Mouse (Mus musculus) splenic B cell, adult 2 months (primary cell): Measurements from ENCODE around the gene Rheb.
"Not testable (repeated sequence)": the region's sequence is repeated elsewhere in the genome, so short reads cannot be mapped to it uniquely, and the experiment has no call there.

Experiments used
- DNase-seq: peaks from one replicate; pipeline ENCODE4 v3.0.0-alpha.2; 2011; ENCODE audit warnings: low read depth, low spot score
- H3K27me3 ChIP-seq: 2 replicates; pipeline ENCODE4 v1.6.1; 2012; ENCODE audit warnings: mild to moderate bottlenecking, low read length, moderate library complexity, mixed read lengths; ENCODE audit not compliant: control insufficient read depth, poor library complexity, insufficient read depth, severe bottlenecking
- H3K36me3 ChIP-seq: 2 replicates; pipeline ENCODE4 v1.6.1; 2012; ENCODE audit warnings: mild to moderate bottlenecking, low read length, moderate library complexity, mixed read lengths; ENCODE audit not compliant: control insufficient read depth, poor library complexity, insufficient read depth, severe bottlenecking

Gene Rheb

DNA sequence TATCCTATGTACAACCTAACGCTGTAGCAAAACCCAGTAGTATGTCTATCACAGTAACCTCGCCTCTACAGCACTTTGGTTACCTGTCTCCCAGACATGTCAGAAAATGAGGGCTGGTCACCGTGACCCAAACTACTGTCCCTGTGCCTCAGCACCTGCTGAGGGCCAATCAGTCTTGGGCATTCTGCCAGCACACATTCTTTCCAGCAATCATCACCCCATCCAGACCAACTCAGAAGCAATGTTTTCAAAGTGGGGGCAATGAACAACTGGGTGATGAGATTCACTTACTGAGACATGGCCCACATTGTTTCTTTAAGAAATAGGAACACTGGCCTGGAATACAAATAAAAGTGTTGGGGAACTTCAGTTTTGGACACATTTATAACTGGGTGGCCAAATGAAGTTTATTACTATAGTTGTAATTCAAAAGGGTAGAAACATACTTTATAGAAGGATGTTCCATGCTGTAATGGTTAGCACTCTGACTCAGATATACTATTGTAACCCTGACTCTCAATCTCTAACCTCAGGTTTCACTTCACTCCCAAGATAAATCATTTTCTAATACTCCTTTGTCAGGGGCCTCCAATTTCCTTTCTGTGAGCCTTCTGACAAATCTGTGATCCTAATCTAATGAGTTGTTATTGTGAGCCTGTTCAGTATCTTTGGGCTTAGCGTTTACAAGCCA is 16.9 kb downstream of the Rheb start:
- DNase-seq, result no peak

DNA sequence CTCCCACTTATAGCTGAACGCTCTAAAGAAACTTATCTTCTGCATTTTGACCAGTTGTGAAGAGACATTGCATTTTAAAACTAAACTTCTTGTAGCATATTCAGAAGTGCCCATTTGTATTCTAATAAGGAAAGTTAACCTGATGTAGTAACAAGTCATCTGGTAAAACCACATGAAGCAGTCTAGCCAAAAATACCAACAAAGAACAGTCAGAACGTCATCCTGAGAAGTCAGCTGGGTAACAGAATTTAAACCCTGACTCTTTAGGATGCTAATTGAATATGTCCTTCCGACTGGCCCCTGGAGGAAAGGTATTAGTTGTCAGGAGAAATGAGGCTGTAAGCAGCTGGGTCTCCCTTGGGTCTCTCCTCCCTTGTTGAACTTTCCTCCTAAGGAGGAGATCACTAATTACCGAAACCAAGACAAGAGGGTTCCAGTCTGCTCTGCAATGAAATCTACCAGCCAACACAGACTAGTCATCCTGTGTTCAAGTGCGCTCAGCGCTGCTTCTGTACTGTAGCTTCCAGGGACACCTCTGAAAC is 18.5 kb downstream of the Rheb start:
- H3K27me3 ChIP-seq, result no peaks in the 10 kb centered on the region
- no peaks in the 10 kb centered on the region for H3K36me3 ChIP-seq
- no peak for DNase-seq

More for the DNA sequence above, 16.9 kb downstream of the Rheb start:
- H3K36me3 ChIP-seq, result no peaks in the 10 kb centered on the region
- H3K27me3 ChIP-seq, result no peaks in the 10 kb centered on the region

DNA sequence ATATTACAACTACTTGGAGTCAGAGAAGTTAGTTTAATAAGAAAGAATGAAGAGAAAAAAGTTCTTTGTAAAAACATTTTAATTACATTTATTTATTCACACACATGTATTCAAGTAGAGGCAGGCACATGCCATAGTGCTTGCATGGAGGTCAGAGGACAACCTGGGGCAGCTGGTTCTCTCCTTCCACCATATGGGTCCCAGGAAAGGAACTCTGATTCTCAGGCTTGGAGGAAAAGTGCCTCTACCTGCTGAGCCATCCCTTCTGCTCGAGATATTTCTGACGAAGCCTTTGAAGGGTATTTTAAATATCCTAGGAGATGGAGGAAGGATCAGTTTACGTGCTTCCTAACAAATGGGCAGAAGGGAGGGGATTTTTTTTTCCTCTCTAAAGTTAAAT is 19.6 kb downstream of the Rheb start:
- no peak for DNase-seq
- Histone ChIP-seq H3K27me3 (no peaks in the 10 kb centered on the region), H3K36me3 (peaks cover under 1% of the 10 kb centered on the region; the same call in 1 of the 2 replicates)

DNA sequence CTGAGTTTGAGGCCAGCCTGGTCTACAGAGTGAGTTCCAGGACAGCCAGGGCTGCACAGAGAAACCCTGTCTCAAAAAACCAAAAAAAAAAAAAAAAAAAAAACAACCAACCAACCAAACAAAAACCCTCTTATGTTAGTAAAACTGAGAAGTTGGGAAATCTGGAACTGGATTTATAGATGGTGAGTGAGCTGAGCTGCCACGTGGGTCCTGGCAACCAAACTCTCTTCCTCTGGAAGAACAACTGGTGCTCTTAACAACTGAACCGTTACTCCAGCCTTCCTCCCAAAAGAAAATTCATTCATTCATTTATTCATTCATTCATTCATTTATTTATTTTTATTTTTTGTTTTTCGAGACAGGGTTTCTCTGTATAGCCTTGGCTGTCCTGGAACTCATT is 20.2 kb downstream of the Rheb start:
- DNase-seq, H3K36me3 ChIP-seq, H3K27me3 ChIP-seq: not testable (repeated sequence)

DNA sequence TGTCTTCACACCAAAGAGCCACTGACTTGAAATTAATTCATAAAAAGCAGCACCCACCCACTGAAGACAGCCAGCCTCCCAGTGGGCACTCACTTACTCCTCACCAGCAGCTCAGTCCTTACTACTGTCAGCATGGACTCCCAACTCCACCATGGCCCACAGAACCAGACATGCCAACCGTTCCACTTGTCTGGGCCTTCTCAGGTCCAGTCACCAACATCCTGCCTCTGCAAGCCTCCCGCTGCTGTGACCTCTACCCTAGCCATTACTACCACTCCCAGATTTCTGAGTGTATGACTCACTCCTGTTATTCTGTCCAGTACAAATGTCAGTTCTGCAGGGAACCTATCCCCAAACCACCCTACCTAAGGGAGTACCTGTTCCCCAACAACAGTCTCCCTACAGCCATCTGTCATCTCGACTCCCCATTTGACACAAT is 21.0 kb downstream of the Rheb start:
- DNase-seq, result no peak
- H3K36me3 ChIP-seq, result peaks cover 6% of the 10 kb centered on the region; the same call in 1 of the 2 replicates
- H3K27me3 ChIP-seq, result no peaks in the 10 kb centered on the region

DNA sequence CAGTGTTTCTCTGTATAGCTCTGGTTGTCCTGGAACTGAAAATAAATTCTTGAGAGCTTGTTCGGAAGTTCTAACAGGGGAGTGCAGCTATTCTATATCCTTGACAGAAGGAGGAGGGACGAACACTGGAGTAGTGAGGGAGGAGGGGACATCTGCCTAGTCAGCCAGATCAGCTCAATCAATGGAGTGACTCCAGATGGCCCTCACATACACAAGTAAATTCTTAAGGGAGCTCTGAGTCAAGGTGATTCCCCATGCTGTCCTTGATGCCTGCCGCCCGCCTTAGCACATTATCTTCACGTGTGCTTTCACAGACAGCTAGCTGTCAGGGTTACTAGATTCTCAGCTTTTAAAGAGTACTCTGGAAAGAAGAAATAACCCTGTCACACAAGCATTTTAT is 21.8 kb downstream of the Rheb start:
- DNase-seq, result no peak

DNA sequence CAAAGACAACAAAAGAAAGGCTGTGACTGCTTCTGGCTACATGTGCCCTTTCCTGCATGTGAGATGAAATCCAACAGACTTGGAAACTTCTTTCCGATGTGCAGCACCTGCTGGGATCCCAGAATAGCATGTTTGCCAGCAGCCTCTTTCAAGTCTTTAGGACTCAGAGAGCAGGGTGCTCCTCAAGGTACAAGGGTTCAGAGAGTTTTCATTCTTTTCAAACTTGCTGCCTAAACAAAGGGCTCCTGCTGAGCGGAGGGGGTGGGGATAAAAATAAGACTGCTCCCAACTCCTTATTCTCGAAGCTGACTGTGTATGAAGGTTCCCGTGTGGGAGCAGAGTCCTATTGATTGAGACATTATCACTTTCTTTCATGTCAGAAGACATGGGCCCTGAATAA is 25.2 kb downstream of the Rheb start:
- DNase-seq, result no peak
- Histone ChIP-seq H3K27me3 (no peaks in the 10 kb centered on the region), H3K36me3 (peaks cover 13% of the 10 kb centered on the region)

More for the DNA sequence above, 21.8 kb downstream of the Rheb start:
- H3K27me3 ChIP-seq, result no peaks in the 10 kb centered on the region
- H3K36me3 ChIP-seq, result peaks cover 6% of the 10 kb centered on the region; the same call in 1 of the 2 replicates

DNA sequence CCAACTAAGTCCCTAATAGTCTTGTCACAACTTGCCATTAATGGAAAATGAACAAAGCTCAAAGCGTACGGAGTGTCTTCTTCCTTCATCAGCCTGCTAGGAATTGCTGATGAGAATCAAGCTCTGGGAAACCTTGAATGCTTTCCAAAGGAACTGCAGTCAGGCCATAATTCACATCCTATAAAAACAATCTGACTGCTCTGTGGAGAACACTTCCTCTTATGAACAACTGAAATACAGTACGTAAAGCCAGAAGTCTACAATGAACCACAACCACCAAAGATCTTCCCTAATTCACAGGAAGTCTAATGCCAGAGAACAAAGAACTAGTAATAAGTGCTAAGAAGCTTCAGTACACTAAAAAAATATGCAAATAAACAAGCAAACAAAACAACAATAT is 28.5 kb downstream of the Rheb start:
- Histone ChIP-seq H3K36me3 (peaks cover 13% of the 10 kb centered on the region), H3K27me3 (no peaks in the 10 kb centered on the region)
- no peak for DNase-seq

DNA sequence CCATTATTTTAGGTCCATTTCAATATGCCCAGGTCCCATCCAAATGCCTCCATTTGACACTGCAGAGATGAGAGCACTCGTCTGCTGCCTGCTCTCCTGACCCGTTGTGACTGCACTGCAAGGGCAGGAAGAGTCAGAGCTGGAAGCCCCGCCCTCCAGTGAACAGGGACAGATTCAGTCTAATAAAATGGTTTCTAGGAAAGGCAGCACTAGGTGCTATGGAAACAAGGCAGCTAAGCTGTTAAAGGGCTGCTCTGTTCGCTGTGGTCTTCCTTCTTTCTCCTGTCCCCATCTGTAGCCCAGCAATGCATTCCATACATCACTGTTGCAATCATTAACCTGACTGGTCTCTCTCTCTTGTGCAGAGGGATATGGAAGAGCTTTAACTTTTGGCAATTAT is 29.4 kb downstream of the Rheb start:
- Histone ChIP-seq H3K27me3 (no peaks in the 10 kb centered on the region), H3K36me3 (peaks cover 13% of the 10 kb centered on the region)
- DNase-seq, result no peak

DNA sequence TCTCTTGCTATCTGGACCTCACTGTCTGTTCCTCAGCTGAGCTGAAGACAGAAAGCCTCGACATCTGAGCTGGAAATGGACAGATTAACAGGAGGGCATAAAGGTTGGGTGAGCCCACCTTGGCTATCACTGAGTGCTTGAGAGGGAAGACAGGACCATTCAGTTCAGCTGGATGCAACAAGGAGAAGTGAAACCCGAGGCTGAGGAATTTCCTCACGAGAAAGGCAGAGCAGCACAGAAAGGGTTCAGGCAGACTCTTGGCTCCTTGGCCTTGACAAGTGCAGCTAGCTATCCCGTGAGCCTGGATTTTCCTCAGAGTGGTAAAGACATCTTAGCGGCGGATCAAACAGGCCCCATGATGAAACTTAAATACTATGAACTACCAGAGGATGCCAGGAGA is 37.2 kb downstream of the Rheb start:
- no peaks in the 10 kb centered on the region for H3K27me3 ChIP-seq
- H3K36me3 ChIP-seq, result no peaks in the 10 kb centered on the region; the same call in none of the 2 replicates
- DNase-seq, result no peak

DNA sequence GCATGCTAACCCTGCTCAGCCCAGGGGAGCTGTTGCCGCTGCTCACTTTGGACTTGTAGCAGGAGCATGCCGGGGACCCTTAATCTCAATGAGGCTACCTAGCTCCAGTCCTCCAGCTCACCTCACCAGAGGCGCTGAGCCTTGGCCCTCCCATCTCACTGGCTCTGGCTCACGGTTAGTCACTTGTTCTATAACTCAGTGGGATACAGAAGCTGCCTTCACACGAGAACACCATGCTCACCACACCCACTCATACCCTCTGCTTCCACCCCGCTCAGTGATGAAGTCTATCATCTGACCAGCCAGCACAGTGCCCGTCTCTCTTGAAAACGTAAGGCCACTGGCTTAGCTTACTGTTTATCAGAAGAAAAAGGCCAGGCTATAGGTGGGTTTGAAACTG is 37.8 kb downstream of the Rheb start:
- Histone ChIP-seq H3K36me3 (no peaks in the 10 kb centered on the region; the same call in none of the 2 replicates), H3K27me3 (no peaks in the 10 kb centered on the region)
- DNase-seq, result no peak

DNA sequence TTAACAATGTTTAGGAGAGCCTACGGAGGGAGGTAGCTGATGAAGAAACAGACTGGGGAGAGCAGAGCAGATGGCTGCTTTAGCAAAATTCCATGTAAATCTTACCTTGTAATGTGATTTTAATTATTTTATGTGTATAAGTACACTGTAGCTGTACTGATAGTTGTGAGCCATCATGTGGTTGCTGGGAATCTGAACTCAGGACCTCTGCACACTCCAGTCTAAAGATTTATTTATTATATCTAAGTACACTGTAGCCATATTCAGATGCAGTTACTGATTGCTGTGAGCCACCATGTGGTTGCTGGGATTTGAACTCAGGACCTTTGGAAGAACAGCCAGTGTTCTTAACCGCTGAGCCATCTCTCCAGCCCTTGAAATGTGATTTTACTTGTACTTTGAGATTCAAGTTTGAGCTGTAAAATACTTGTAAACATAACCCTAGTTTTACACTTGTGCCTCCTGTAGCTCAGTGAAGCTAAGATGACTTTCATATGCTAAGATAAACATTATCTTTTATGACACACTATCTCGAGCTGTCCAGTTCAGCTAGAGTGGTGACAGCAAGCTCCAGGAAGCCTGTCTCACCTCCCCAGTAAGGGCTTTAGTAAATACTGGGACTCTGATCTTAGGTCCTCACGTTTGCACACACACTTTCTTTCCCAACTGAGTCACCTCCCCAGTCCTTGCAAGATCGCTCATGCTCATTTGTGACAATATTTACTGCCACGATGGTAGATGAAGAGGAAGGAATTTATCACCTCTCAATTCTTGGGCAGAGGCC is 40.4 kb downstream of the Rheb start:
- no peaks in the 10 kb centered on the region; the same call in 1 of the 2 replicates for H3K36me3 ChIP-seq
- H3K27me3 ChIP-seq, result no peaks in the 10 kb centered on the region
- no peak for DNase-seq

DNA sequence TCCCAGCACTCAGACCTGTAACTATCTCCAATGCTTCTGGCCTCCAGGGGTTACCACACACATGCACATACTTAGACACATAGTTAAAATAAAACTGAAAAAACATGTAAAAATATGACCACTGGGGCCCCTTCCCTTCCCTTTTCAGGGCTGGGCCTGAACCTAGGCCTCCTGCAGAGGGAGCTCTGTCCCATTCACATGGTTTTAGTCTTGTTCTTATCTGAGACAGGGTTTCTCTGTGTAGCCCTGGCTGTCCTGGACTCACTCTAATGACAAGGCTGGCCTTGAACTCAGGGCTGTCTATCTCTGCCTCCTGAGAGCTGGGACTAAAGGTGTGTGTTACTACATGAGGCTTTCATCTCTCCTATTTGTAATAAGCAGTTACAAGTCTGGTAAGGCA is 42.0 kb downstream of the Rheb start:
- no peaks in the 10 kb centered on the region; the same call in 1 of the 2 replicates for H3K36me3 ChIP-seq
- no peaks in the 10 kb centered on the region for H3K27me3 ChIP-seq
- peak; percentile 26 for DNase-seq

DNA sequence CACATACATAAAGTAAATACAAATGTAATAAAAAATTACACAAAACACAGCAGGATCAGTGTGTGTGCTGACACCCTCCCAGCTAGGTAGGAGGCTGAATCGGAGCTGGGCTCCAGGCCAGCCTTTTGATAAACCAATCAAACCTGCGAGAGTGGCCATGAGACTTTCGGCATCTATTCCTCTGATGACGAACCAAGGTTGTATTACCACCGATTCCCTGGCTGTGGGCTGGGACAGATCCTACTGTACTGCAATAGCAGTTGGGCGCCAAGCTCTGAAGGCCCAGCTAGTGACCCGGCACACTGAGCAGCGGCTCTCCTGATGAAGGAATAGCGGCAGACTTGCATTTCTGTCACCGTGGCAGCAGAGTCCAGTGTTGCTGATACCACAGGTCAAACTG is 43.8 kb downstream of the Rheb start:
- H3K27me3 ChIP-seq, result no peaks in the 10 kb centered on the region
- no peaks in the 10 kb centered on the region; the same call in 1 of the 2 replicates for H3K36me3 ChIP-seq
- DNase-seq, result no peak

DNA sequence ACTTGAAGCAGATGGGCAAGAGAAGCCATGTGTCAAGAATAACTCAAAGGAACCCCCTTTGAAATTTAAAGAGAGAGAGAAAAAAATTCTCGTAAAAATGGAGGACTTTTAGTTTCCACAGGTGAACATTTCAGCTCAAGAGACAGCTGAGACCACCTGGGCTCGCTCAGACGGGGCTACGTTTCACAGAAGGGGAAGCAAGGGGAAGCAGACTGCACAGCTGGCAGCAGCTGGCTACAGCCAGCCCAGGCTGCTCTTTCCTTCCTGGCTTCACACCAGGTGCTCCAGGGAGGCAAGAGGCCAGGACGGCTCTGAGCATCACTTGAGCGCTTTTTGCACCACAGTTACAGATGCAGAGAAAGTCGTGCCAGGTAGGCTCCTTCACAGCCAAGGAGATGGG is 44.6 kb downstream of the Rheb start:
- Histone ChIP-seq H3K27me3 (no peaks in the 10 kb centered on the region), H3K36me3 (no peaks in the 10 kb centered on the region; the same call in 1 of the 2 replicates)
- DNase-seq, result no peak
